In genomic region chr15:84556674-84557073, GRCm38 (mm10) we compare ENCODE assay signal across 9 mouse cellular contexts. TPM values are rescaled to one million over a fixed set of nuclear protein-coding genes. Genes with fewer than 3 reads are reported as not detected.
DNase-seq lines count a peak whose midpoint lies in the region; ATAC-seq and TF ChIP-seq lines count a peak whose summit lies in the region.
"Had no signal": no experiment of that assay in that cellular context is flagged by ENCODE, and none has a peak within 500 bp of the region (broad histone marks: within the 10 kb centered on the region; RNA-seq: fewer than 3 reads in every experiment).

No protein-coding gene starts in this region.

- peaks cover 15% of the 10 kb centered on the region for H3K36me3 ChIP-seq in heart, embryonic 12.5 days
- H3K36me3 ChIP-seq in ES-Bruce4 (ENCODE audit: control insufficient read depth, insufficient read depth, low read length, poor library complexity, severe bottlenecking): no peaks in the 10 kb centered on the region
- peaks cover 9% of the 10 kb centered on the region; the same call in 1 of the 2 replicates for H3K36me3 ChIP-seq in embryonic facial prominence, embryonic 15.5 days
- peaks cover 7% of the 10 kb centered on the region; the same call in 1 of the 2 replicates for H3K36me3 ChIP-seq in limb, embryonic 11.5 days (ENCODE audit: control insufficient read depth, insufficient read depth, low read length)

- no peak for TF ChIP-seq EP300 in ES-Bruce4 (IDR thresholded peaks at IDR 0.05; ENCODE audit: insufficient read depth, low read depth, low read length)

- intact Hi-C loops in heart, postnatal 14 days (cut with DNase I): no loop called here

- peaks cover 10% of the 10 kb centered on the region; the same call in 1 of the 2 replicates for H3K27me3 ChIP-seq in heart, embryonic 12.5 days (replicated peaks)
- H3K27me3 ChIP-seq in ES-Bruce4 (ENCODE audit: control insufficient read depth, insufficient read depth, low read length, poor library complexity, severe bottlenecking): no peaks in the 10 kb centered on the region
- H3K27me3 ChIP-seq in embryonic facial prominence, embryonic 15.5 days: no peaks in the 10 kb centered on the region
- no peaks in the 10 kb centered on the region for H3K27me3 ChIP-seq in limb, embryonic 11.5 days (ENCODE audit: control insufficient read depth, insufficient read depth, low read length)

- H3K4me3 ChIP-seq in heart, embryonic 12.5 days: peak overlapping the region; percentile 64; the same call in 1 of the 2 replicates
- peak overlapping the region; percentile 68 for H3K4me3 ChIP-seq in ES-Bruce4 (ENCODE audit: low read depth, low read length)
- H3K4me3 ChIP-seq in embryonic facial prominence, embryonic 15.5 days (replicated peaks): 0 out of 2 replicates have a peak overlapping the region, but pooled peaks have one; percentile 79
- H3K4me3 ChIP-seq in limb, embryonic 11.5 days (ENCODE audit: low read depth, low read length): peak overlapping the region; percentile 76

- H3K4me2 ChIP-seq in heart, embryonic 12.5 days: peak overlapping the region; percentile 79
- H3K4me2 ChIP-seq in embryonic facial prominence, embryonic 15.5 days (replicated peaks): peak overlapping the region; percentile 67
- peak overlapping the region; percentile 79; the same call in 1 of the 2 replicates for H3K4me2 ChIP-seq in limb, embryonic 11.5 days (ENCODE audit: low read depth, severe bottlenecking)

- no peak overlapping the region for H3K9ac ChIP-seq in heart, embryonic 12.5 days
- H3K9ac ChIP-seq in ES-Bruce4 (ENCODE audit: low read depth, poor library complexity, severe bottlenecking): peak overlapping the region; percentile 40
- H3K9ac ChIP-seq in embryonic facial prominence, embryonic 15.5 days: no peak overlapping the region
- peak overlapping the region; percentile 78; the same call in 1 of the 2 replicates for H3K9ac ChIP-seq in limb, embryonic 11.5 days (ENCODE audit: low read length)

- TF ChIP-seq POLR2A in ES-Bruce4 (IDR thresholded peaks at IDR 0.05; ENCODE audit: insufficient read depth, low read length): no peak

- WGBS in heart, embryonic 12.5 days: 91% methylated on average over 17 of the region's 17 CpGs
- WGBS in embryonic facial prominence, embryonic 15.5 days: 98% methylated on average over 17 of the region's 17 CpGs
- WGBS in limb, embryonic 11.5 days: 96% methylated on average over 17 of the region's 17 CpGs

- ATAC-seq in heart, embryonic 12.5 days (ENCODE audit: insufficient number of reproducible peaks, low FRiP score): no peak
- no peak for ATAC-seq in embryonic facial prominence, embryonic 15.5 days (ENCODE audit: insufficient number of reproducible peaks, low FRiP score, low TSS enrichment, low read depth)
- ATAC-seq in limb, embryonic 11.5 days (ENCODE audit: insufficient number of reproducible peaks, low FRiP score, low TSS enrichment, low read depth): no peak

- no peak for TF ChIP-seq CTCF in ES-Bruce4 (IDR thresholded peaks at IDR 0.05; ENCODE audit: low read depth, low read length)

- peaks cover 6% of the 10 kb centered on the region; the same call in 1 of the 2 replicates for H3K4me1 ChIP-seq in heart, embryonic 12.5 days (replicated peaks)
- no peaks in the 10 kb centered on the region for H3K4me1 ChIP-seq in ES-Bruce4 (ENCODE audit: control insufficient read depth, insufficient read depth, low read length)
- H3K4me1 ChIP-seq in embryonic facial prominence, embryonic 15.5 days: peaks cover 26% of the 10 kb centered on the region
- peaks cover 2% of the 10 kb centered on the region; the same call in 1 of the 2 replicates for H3K4me1 ChIP-seq in limb, embryonic 11.5 days (ENCODE audit: control insufficient read depth, insufficient read depth, low read length)

- DNase-seq in heart, postnatal 14 days: no peak
- no peak for DNase-seq in limb, embryonic 11.5 days (ENCODE audit: low spot score)
- no peak for DNase-seq in adipocyte (ENCODE audit: low spot score)
- no peak for DNase-seq in right cerebral cortex, postnatal 4 days
- no peak for DNase-seq in layer of hippocampus, adult 9-11 months
- DNase-seq: kidney, postnatal 36 days had no signal

- H3K27ac ChIP-seq in heart, embryonic 12.5 days (ENCODE audit: poor library complexity, severe bottlenecking): no peak overlapping the region
- H3K27ac ChIP-seq in ES-Bruce4 (ENCODE audit: insufficient read depth, low read length): no peak overlapping the region
- H3K27ac ChIP-seq in embryonic facial prominence, embryonic 15.5 days (replicated peaks): no peak overlapping the region
- no peak overlapping the region for H3K27ac ChIP-seq in limb, embryonic 11.5 days (replicated peaks; ENCODE audit: low read depth, low read length)

- 0 out of 2 replicates have a peak, but pooled peaks cover 5% of the 10 kb centered on the region for H3K9me3 ChIP-seq in heart, embryonic 12.5 days (replicated peaks)
- H3K9me3 ChIP-seq in ES-Bruce4 (replicated peaks; ENCODE audit: control insufficient read depth, insufficient read depth, low read length, poor library complexity, severe bottlenecking): no peaks in the 10 kb centered on the region
- no peaks in the 10 kb centered on the region for H3K9me3 ChIP-seq in embryonic facial prominence, embryonic 15.5 days (replicated peaks)
- H3K9me3 ChIP-seq in limb, embryonic 11.5 days (ENCODE audit: control insufficient read depth, low read length): no peaks in the 10 kb centered on the region

RNA-seq across cellular contexts. Expression of gene Rtl6, which starts 0.9 kb away (rescaled TPM):
- polyA plus RNA-seq in heart, embryonic 12.5 days (2016; fragmentation: Nextera tagmentation; extraction: Ambion mirVana): 13.1 and 14.1 TPM in 2 replicates
- 1 to 10 TPM; 7.2 to 7.4 TPM for total RNA-seq in heart, postnatal 14 days (2021)
- polyA plus RNA-seq in ES-Bruce4 (2011; ENCODE audit: insufficient read depth, insufficient read length, low read depth, missing spikeins): 5.0 and 5.1 TPM in 2 replicates
- 19.5 and 21.5 TPM in 2 replicates for polyA plus RNA-seq in embryonic facial prominence, embryonic 15.5 days (2015; fragmentation: Nextera tagmentation; extraction: Ambion mirVana)
- polyA plus RNA-seq in limb, embryonic 11.5 days (2014; fragmentation: Nextera tagmentation; extraction: Ambion mirVana): 14.2 and 15.3 TPM in 2 replicates

Comparison
In these comparisons a context has a peak if more than half of its experiments do, and no peak if none do; other contexts are left out.
1. H3K9ac ChIP-seq: peak in ES-Bruce4 (single experiment) and limb, embryonic 11.5 days (single experiment); none in heart, embryonic 12.5 days (single experiment) and embryonic facial prominence, embryonic 15.5 days (single experiment).
2. Peak in every context shown above with its lines, with median percentiles within 50 percentile points of each other: H3K4me2 ChIP-seq and H3K4me3 ChIP-seq.